Mouse (Mus musculus) megakaryocyte-erythroid progenitor cell, adult 5-6 weeks (primary cell): Measurements from ENCODE around the gene Coro1b. TPM values are rescaled to one million over a fixed set of nuclear protein-coding genes. Genes with fewer than 3 reads are reported as not detected.
A peak's percentile ranks its signal among the peaks of the same experiment; 100 is the strongest.

Experiments used
- ATAC-seq: replicated peaks from 2 replicates; pipeline ENCODE4 v1.8.0; 2016; ENCODE audit warnings: mild to moderate bottlenecking, inconsistent platforms; ENCODE audit not compliant: severe bottlenecking, poor library complexity, low FRiP score, low TSS enrichment
- total RNA-seq, 2 experiments: library from RNA; stranded (forward) in 1 of 2; stranded (reverse) in 1 of 2; fragments of 200-1000, 215-1000 nt in 1 of 2; fragments of >200 nt in 1 of 2; fragmentation: Nextera tagmentation in 1 of 2; gene quantifications; 2 replicates each; pipeline ENCODE4 v1.2.3; 2014 to 2017

The Coro1b gene
- total RNA-seq, 2 experiments from 2014 or later: 97.1 to 123 TPM

GRCm38 (mm10) chr19:4137913-4138312 lies 10.5 kb upstream of the Coro1b start:
- ATAC-seq: no peak

- no peak for ATAC-seq
These were observed 9.0 kb upstream of the Coro1b start, which contains the start of gene Gpr152 for GRCm38 (mm10) chr19:4139446-4139845. Gpr152 (plus strand) TSS chr19:4139787.

- ATAC-seq: no peak
These were observed 8.3 kb upstream of the Coro1b start for GRCm38 (mm10) chr19:4140147-4140546.

- 0 out of 2 replicates have a peak, but pooled peaks have one; percentile 6 for ATAC-seq
These were observed 5.8 kb upstream of the Coro1b start for GRCm38 (mm10) chr19:4142416-4143173.

GRCm38 (mm10) chr19:4143759-4144268 lies 4.6 kb upstream of the Coro1b start, which contains the start of gene Cabp4:
Cabp4 (minus strand) TSS chr19:4144033.
- no peak for ATAC-seq

- no peak for ATAC-seq
These were observed 3.6 kb upstream of the Coro1b start for GRCm38 (mm10) chr19:4144550-4145498.

GRCm38 (mm10) chr19:4145936-4146335 lies 2.5 kb upstream of the Coro1b start:
- ATAC-seq: no peak

- ATAC-seq: no peak
These were observed 1.9 kb upstream of the Coro1b start for GRCm38 (mm10) chr19:4146366-4147021.

- ATAC-seq: no peak
These were observed 1.4 kb upstream of the Coro1b start for GRCm38 (mm10) chr19:4147022-4147405.

- no peak for ATAC-seq
These were observed 483 bp upstream of the Coro1b start for GRCm38 (mm10) chr19:4147782-4148490.

- ATAC-seq: no peak
These were observed 400 bp downstream of the Coro1b start for GRCm38 (mm10) chr19:4148819-4149218.

GRCm38 (mm10) chr19:4149283-4149682 lies 864 bp downstream of the Coro1b start:
- ATAC-seq: no peak

GRCm38 (mm10) chr19:4149764-4150461 lies 1.5 kb downstream of the Coro1b start:
- ATAC-seq: no peak

- ATAC-seq: no peak
These were observed 2.4 kb downstream of the Coro1b start for GRCm38 (mm10) chr19:4150567-4151487.

- ATAC-seq: no peak
These were observed 3.1 kb downstream of the Coro1b start for GRCm38 (mm10) chr19:4151488-4151860.

- no peak for ATAC-seq
These were observed 3.5 kb downstream of the Coro1b start for GRCm38 (mm10) chr19:4151898-4152297.

- no peak for ATAC-seq
These were observed 4.2 kb downstream of the Coro1b start for GRCm38 (mm10) chr19:4152445-4153231.
